Mouse (Mus musculus) liver, embryonic 14.5 days (tissue): ENCODE data around the gene Gm13288.

ENCODE experiments used
- CTCF ChIP-seq: IDR thresholded peaks from 2 replicates; pipeline ENCODE4 v1.5.1; 2016; ENCODE audit warnings: antibody characterized with exemption, low read depth, control low read depth
- EP300 ChIP-seq: IDR thresholded peaks from 2 replicates; pipeline ENCODE4 v1.6.1; 2016; ENCODE audit warnings: antibody characterized with exemption, low read depth

DNA sequence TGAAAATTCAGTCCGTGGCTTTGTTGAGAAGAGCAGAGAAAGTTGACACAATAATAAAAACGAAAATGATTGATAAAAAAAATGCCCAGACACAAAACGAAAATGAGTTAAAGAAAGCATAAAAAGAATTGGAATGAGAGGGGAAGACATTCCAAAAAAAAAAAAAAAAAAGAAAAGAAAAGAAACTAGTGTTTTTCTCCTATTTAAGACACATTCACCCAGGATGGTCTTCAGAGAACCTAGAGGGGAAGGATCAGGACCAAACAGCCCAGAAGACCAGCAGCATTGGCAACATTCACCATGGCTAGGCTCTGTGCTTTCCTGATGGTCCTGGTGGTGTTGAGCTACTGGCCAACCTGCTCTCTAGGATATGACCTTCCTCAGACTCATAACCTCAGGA is 10.6 kb downstream of the Gm13288 start, which contains the start of gene Ifna7:
- TF ChIP-seq CTCF (no peak), EP300 (no peak)
